Mouse (Mus musculus): ENCODE results near the gene Cnga4. TPM values are rescaled to one million over a fixed set of nuclear protein-coding genes. Genes with fewer than 3 reads are reported as not detected.

The Cnga4 gene
- total and polyA plus RNA-seq, 3 experiments = not detected

GRCm38 (mm10) chr7:105437979-105438772 lies 33.8 kb downstream of the Cnga4 start:
- no peak for DNase-seq (ENCODE audit: extremely low read depth)
- no peaks in the 10 kb centered on the region for H3K27me3 ChIP-seq (replicated peaks)
- H3K36me3 ChIP-seq (replicated peaks in 1 of 2; ENCODE audit: control insufficient read depth in 1 of 2, insufficient read depth in 1 of 2, low read length in 1 of 2) = peaks cover 0 to 1% of the 10 kb centered on the region in 2 experiments
- peaks cover 0 to 2% of the 10 kb centered on the region in 2 experiments; a peak in 1 of 4 replicates for H3K4me1 ChIP-seq (ENCODE audit: control insufficient read depth in 1 of 2, insufficient read depth in 2 of 2)
- H3K79me2 ChIP-seq (replicated peaks; ENCODE audit: control insufficient read depth, extremely low read depth, insufficient read depth, poor library complexity, severe bottlenecking) = no peaks in the 10 kb centered on the region
- no peak for TF ChIP-seq USF2 (conservative IDR thresholded peaks at IDR 0.05; ENCODE audit: low read depth, low read length)
- TF ChIP-seq ZC3H11A (IDR thresholded peaks at IDR 0.05; ENCODE audit: low read depth, low read length) = no peak
- TF ChIP-seq UBTF (IDR thresholded peaks at IDR 0.05; ENCODE audit: low read depth, low read length) = no peak
- TF ChIP-seq RCOR1 (conservative IDR thresholded peaks at IDR 0.05; ENCODE audit: low read depth, low read length) = no peak
- TF ChIP-seq MAX (IDR thresholded peaks at IDR 0.05; ENCODE audit: low read length) = no peak
- no peak for TF ChIP-seq MXI1 (IDR thresholded peaks at IDR 0.05; ENCODE audit: low read depth, low read length)
- no peak for TF ChIP-seq NRF1 (IDR thresholded peaks at IDR 0.05; ENCODE audit: low read depth, low read length)
- TF ChIP-seq MYC (IDR thresholded peaks at IDR 0.05; ENCODE audit: low read depth, low read length) = no peak
- no peak for TF ChIP-seq TBP (conservative IDR thresholded peaks at IDR 0.05; ENCODE audit: low read depth, low read length)
- TF ChIP-seq ZNF384 (IDR thresholded peaks at IDR 0.05; ENCODE audit: low read depth, low read length) = no peak
- no peak for TF ChIP-seq ELF1 (IDR thresholded peaks at IDR 0.05; ENCODE audit: low read depth, low read length)
- no peak for TF ChIP-seq RAD21 (IDR thresholded peaks at IDR 0.05; ENCODE audit: low read depth, low read length)
- no peak for TF ChIP-seq GABPA (IDR thresholded peaks at IDR 0.05; ENCODE audit: insufficient replicate concordance, low read depth, low read length)
- TF ChIP-seq JUN (IDR thresholded peaks at IDR 0.05; ENCODE audit: insufficient read depth, low read depth, low read length) = no peak
- no peak overlapping the region for H3K27ac ChIP-seq (ENCODE audit: insufficient read depth, low read depth)
- H3K9ac ChIP-seq (ENCODE audit: insufficient read depth, low read depth) = no peak overlapping the region
- H3K4me2 ChIP-seq (ENCODE audit: insufficient read depth, low read depth, poor library complexity, severe bottlenecking) = no peak overlapping the region
- no peaks in the 10 kb centered on the region for H3K9me3 ChIP-seq (replicated peaks; ENCODE audit: low read length)
- H3K4me3 ChIP-seq (replicated peaks in 1 of 3; ENCODE audit: low read depth in 2 of 3, low read length in 2 of 3, poor library complexity in 1 of 3) = no peak overlapping the region
- in situ Hi-C loops (cut with MboI; ENCODE audit: low pct_ligation_motif_present, low pct_unique_long_range_greater_than_20kb, low sequenced_read_pairs) (no loop called here), dilution Hi-C loops (cut with MboI; ENCODE audit: extremely low pct_ligation_motif_present, extremely low pct_unique_long_range_greater_than_20kb, low sequenced_read_pairs) (no loop called here)

GRCm38 (mm10) chr7:105441426-105441825 lies 37.1 kb downstream of the Cnga4 start:
- peaks cover 0 to 1% of the 10 kb centered on the region in 2 experiments for H3K36me3 ChIP-seq (replicated peaks in 1 of 2; ENCODE audit: control insufficient read depth in 1 of 2, insufficient read depth in 1 of 2, low read length in 1 of 2)
- H3K79me2 ChIP-seq (replicated peaks; ENCODE audit: control insufficient read depth, extremely low read depth, insufficient read depth, poor library complexity, severe bottlenecking) = no peaks in the 10 kb centered on the region
- in situ Hi-C loops (cut with MboI; ENCODE audit: low pct_ligation_motif_present, low pct_unique_long_range_greater_than_20kb, low sequenced_read_pairs) = no loop called here
- dilution Hi-C loops (cut with MboI; ENCODE audit: extremely low pct_ligation_motif_present, extremely low pct_unique_long_range_greater_than_20kb, low sequenced_read_pairs) = no loop called here
- H3K4me1 ChIP-seq (ENCODE audit: control insufficient read depth in 1 of 2, insufficient read depth in 2 of 2) = peaks cover 0 to 2% of the 10 kb centered on the region in 2 experiments; a peak in 1 of 4 replicates
- no peaks in the 10 kb centered on the region for H3K27me3 ChIP-seq (replicated peaks)
- no peak overlapping the region for H3K27ac ChIP-seq (ENCODE audit: insufficient read depth, low read depth)
- H3K9me3 ChIP-seq (replicated peaks; ENCODE audit: low read length) = no peaks in the 10 kb centered on the region
- no peak for DNase-seq (ENCODE audit: extremely low read depth)
- TF ChIP-seq POLR2AphosphoS2 (IDR thresholded peaks at IDR 0.05; ENCODE audit: low read depth, low read length) (no peak), TBP (conservative IDR thresholded peaks at IDR 0.05; ENCODE audit: low read depth, low read length) (no peak), POLR2A (IDR thresholded peaks at IDR 0.05; ENCODE audit: low read depth, low read length) (no peak), BHLHE40 (IDR thresholded peaks at IDR 0.05; ENCODE audit: low read depth, low read length) (no peak), EP300 (IDR thresholded peaks at IDR 0.05; ENCODE audit: low read length) (no peak), NELFE (IDR thresholded peaks at IDR 0.05; ENCODE audit: low read depth, low read length) (no peak), E2F4 (IDR thresholded peaks at IDR 0.05; ENCODE audit: insufficient replicate concordance, low read depth, low read length) (no peak), NRF1 (IDR thresholded peaks at IDR 0.05; ENCODE audit: low read depth, low read length) (no peak), MYC (IDR thresholded peaks at IDR 0.05; ENCODE audit: low read depth, low read length) (no peak), MAX (IDR thresholded peaks at IDR 0.05; ENCODE audit: low read length) (no peak), PAX5 (IDR thresholded peaks at IDR 0.05; ENCODE audit: low read length) (no peak)
- no peak overlapping the region for H3K4me2 ChIP-seq (ENCODE audit: insufficient read depth, low read depth, poor library complexity, severe bottlenecking)
- no peak overlapping the region for H3K4me3 ChIP-seq (replicated peaks in 1 of 3; ENCODE audit: low read depth in 2 of 3, low read length in 2 of 3, poor library complexity in 1 of 3)
- H3K9ac ChIP-seq (ENCODE audit: insufficient read depth, low read depth) = no peak overlapping the region

Measured in CH12.LX (cell line).